Mouse (Mus musculus) liver, adult 2 months (tissue): ENCODE measurements around the gene Ube2g2. TPM values are rescaled to one million over a fixed set of nuclear protein-coding genes. Genes with fewer than 3 reads are reported as not detected.

ENCODE experiments used
- DNase-seq: peaks from one replicate; pipeline ENCODE4 v3.0.0-alpha.2; 2011; ENCODE audit warnings: low read depth, low spot score; ENCODE audit errors: extremely low read depth
- H3K27ac ChIP-seq: fragments of 200-500 bp; replicated peaks from 2 replicates; pipeline ENCODE4 v1.5.1; 2012; ENCODE audit warnings: low read depth, mild to moderate bottlenecking, control low read depth, inconsistent platforms, low read length; ENCODE audit not compliant: insufficient read depth
- H3K27me3 ChIP-seq: fragments of 200-500 bp; 2 replicates; pipeline ENCODE4 v1.6.1; 2012; ENCODE audit warnings: mild to moderate bottlenecking, moderate library complexity, low read length, inconsistent platforms; ENCODE audit not compliant: control insufficient read depth, insufficient read depth
- H3K36me3 ChIP-seq: fragments of 200-500 bp; 2 replicates; pipeline ENCODE4 v1.6.1; 2012; ENCODE audit warnings: low read length, inconsistent platforms; ENCODE audit not compliant: control insufficient read depth, insufficient read depth
- H3K4me1 ChIP-seq: fragments of 200-500 bp; 2 replicates; pipeline ENCODE4 v1.6.1; 2011; ENCODE audit warnings: low read length; ENCODE audit not compliant: control insufficient read depth, insufficient read depth
- H3K4me3 ChIP-seq: fragments of 200-500 bp; 2 replicates; pipeline ENCODE4 v1.5.1; 2011; ENCODE audit warnings: low read depth, mild to moderate bottlenecking, control low read depth, low read length, moderate library complexity; ENCODE audit not compliant: insufficient read depth
- H3K79me2 ChIP-seq: fragments of 200-500 bp; 2 replicates; pipeline ENCODE4 v1.6.1; 2012; ENCODE audit warnings: inconsistent platforms, mild to moderate bottlenecking, low read length, moderate library complexity; ENCODE audit not compliant: control insufficient read depth, insufficient read depth
- H3K9ac ChIP-seq: fragments of 200-500 bp; 2 replicates; pipeline ENCODE4 v1.6.1; 2012; ENCODE audit warnings: low read depth, mild to moderate bottlenecking, control low read depth, inconsistent platforms, low read length
- CTCF ChIP-seq: fragments of 200-500 bp; IDR thresholded peaks from 2 replicates; pipeline ENCODE4 v1.5.1; 2011; ENCODE audit warnings: low read depth, low read length, control low read depth
- POLR2A ChIP-seq: fragments of 200-500 bp; IDR thresholded peaks from 2 replicates; pipeline ENCODE4 v1.6.1; 2011; ENCODE audit warnings: low read length, control low read depth; ENCODE audit not compliant: insufficient read depth; ENCODE audit errors: extremely low read depth
- WGBS: fragments of 180-500 bp; shearing (Covaris S2); methylation state at CpG from one replicate; pipeline ENCODE4 v1.1.7; 2018; 5-methylcytosine and 5-hydroxymethylcytosine counted together
- polyA plus RNA-seq: library from polyadenylated mRNA; depleted of rRNA; stranded (reverse); fragments of >200 nt; gene quantifications from 2 replicates; pipeline ENCODE4 v1.2.3, GENCODE M21; 2012
- total RNA-seq: library from RNA; depleted of rRNA; stranded (reverse); fragments of >200 nt; gene quantifications from 2 replicates; pipeline ENCODE4 v1.2.3, GENCODE M21; 2014

Gene Ube2g2
- total and polyA plus RNA-seq, 2 experiments: 21.6 to 30.4 TPM

- H3K4me3 ChIP-seq: no peak overlapping the region
- TF ChIP-seq POLR2A: no peak
- no peak for TF ChIP-seq CTCF
- H3K79me2 ChIP-seq: peaks cover 4% of the 10 kb centered on the region; the same call in 1 of the 2 replicates
- no peak overlapping the region for H3K27ac ChIP-seq
- no peak overlapping the region for H3K9ac ChIP-seq
- peaks cover 19% of the 10 kb centered on the region; the same call in 1 of the 2 replicates for H3K36me3 ChIP-seq
- no peak for DNase-seq
- 71% methylated on average over 6 of the region's 6 CpGs for WGBS
- H3K27me3 ChIP-seq: no peaks in the 10 kb centered on the region
- peaks cover 38% of the 10 kb centered on the region for H3K4me1 ChIP-seq
Measured at GRCm38 (mm10) chr10:77638956-77639355, 16.9 kb downstream of the Ube2g2 start.

GRCm38 (mm10) chr10:77643160-77643559 is 21.1 kb downstream of the Ube2g2 start:
- Histone ChIP-seq H3K27me3 (no peaks in the 10 kb centered on the region), H3K36me3 (peaks cover 28% of the 10 kb centered on the region), H3K27ac (no peak overlapping the region), H3K79me2 (peaks cover 4% of the 10 kb centered on the region; the same call in 1 of the 2 replicates), H3K9ac (no peak overlapping the region), H3K4me1 (peaks cover 10% of the 10 kb centered on the region), H3K4me3 (no peak overlapping the region)
- 53% methylated on average over 7 of the region's 7 CpGs for WGBS
- no peak for TF ChIP-seq POLR2A
- TF ChIP-seq CTCF: no peak
- DNase-seq: no peak

DNA sequence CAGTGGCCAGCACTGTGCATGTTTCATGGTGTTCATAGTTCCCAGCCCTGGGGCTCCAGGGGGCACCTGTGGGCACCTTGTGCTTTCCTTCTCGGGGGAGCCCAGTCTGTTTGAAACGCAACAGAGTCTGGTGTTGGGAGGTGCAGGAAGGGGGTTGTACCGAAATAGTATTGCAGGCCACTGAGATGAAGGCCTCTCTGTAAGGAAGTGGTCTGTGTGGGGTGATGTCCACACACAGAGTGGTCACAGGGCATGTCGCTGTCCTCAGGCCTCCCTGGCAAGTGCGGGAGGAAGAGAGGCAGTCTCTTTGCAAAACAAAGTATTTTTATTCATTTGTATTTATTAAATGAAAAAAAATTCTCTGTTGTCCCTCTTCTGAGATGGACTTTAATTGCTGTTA is 23.5 kb downstream of the Ube2g2 start:
- 95% methylated on average over 5 of the region's 5 CpGs for WGBS
- Histone ChIP-seq H3K4me3 (no peak overlapping the region), H3K9ac (no peak overlapping the region), H3K36me3 (peaks cover 28% of the 10 kb centered on the region), H3K79me2 (no peaks in the 10 kb centered on the region), H3K27ac (no peak overlapping the region), H3K27me3 (no peaks in the 10 kb centered on the region), H3K4me1 (no peaks in the 10 kb centered on the region)
- TF ChIP-seq CTCF: no peak
- TF ChIP-seq POLR2A: no peak
- no peak for DNase-seq

DNA sequence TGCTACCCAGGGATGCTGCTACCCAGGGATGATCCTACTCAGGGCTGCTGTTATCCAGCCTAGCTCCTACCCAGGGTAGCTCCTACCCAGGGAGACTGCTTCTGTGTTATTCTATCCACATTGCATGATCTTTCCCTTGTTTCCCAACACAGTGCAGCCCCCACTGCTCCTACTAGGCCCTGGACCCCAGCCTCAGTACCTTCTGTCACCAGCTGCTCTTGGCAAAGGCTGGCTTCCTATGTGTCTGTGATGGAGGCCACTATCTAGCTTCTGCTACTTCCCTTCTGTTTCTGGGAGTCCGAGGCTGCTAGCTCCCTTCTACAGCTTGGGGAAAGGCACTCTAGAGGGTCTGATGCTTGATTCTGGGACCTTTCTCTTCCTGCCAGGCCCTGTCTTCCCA is 25.4 kb downstream of the Ube2g2 start:
- Histone ChIP-seq H3K4me3 (no peak overlapping the region), H3K79me2 (no peaks in the 10 kb centered on the region), H3K27ac (no peak overlapping the region), H3K36me3 (peaks cover 16% of the 10 kb centered on the region), H3K27me3 (no peaks in the 10 kb centered on the region), H3K4me1 (no peaks in the 10 kb centered on the region), H3K9ac (no peak overlapping the region)
- DNase-seq: no peak
- no peak for TF ChIP-seq POLR2A
- no peak for TF ChIP-seq CTCF
- 81% methylated on average over 1 of the region's 1 CpGs for WGBS

- Histone ChIP-seq H3K27ac (no peak overlapping the region), H3K36me3 (peaks cover 16% of the 10 kb centered on the region), H3K4me3 (no peak overlapping the region), H3K4me1 (no peaks in the 10 kb centered on the region), H3K27me3 (no peaks in the 10 kb centered on the region), H3K79me2 (no peaks in the 10 kb centered on the region), H3K9ac (no peak overlapping the region)
- TF ChIP-seq CTCF: no peak
- no peak for TF ChIP-seq POLR2A
- DNase-seq: no peak
- WGBS: 85% methylated on average over 8 of the region's 8 CpGs
Measured at GRCm38 (mm10) chr10:77647901-77648300, 25.8 kb downstream of the Ube2g2 start.

- no peak overlapping the region for H3K27ac ChIP-seq
- no peak overlapping the region for H3K9ac ChIP-seq
- H3K4me3 ChIP-seq: no peak overlapping the region
- TF ChIP-seq POLR2A (no peak), CTCF (no peak)
- H3K27me3 ChIP-seq: no peaks in the 10 kb centered on the region
- no peaks in the 10 kb centered on the region for H3K4me1 ChIP-seq
- no peaks in the 10 kb centered on the region for H3K79me2 ChIP-seq
- no peak for DNase-seq
- WGBS: 93% methylated on average over 9 of the region's 9 CpGs
- H3K36me3 ChIP-seq: no peaks in the 10 kb centered on the region
Measured at GRCm38 (mm10) chr10:77652046-77652445, 30.0 kb downstream of the Ube2g2 start.
